ENCODE assay signal across 8 mouse cellular contexts in the genomic region with DNA sequence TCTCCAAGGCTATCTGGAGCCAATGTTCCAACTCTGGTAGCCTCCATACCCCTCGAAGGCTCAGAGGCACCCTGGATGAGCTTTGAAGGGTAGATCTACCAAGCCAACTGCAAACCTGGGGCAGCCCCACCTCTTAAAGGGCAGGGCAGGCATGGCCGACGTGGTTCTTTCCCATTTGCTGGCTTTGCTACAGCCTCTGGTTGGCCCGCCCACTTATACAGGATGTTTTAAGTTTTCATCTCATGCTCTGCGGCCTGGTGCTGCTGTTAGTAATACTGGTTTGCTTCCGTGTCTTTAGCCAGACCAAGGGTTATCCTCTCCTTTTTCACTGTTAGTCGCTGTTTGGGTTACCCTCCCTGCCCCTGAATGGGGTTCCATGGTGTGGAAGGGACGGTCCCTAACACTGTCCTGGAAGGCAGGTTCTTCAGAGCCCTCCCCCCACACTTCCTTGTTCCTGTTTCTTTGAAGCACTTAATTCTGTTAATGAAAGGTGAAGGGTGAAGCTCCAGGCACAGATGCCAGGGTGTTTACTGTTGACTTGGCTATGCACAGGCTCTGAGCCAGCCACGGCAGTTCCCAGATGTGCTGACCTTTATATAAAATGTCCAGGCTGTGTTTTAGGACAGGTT. TPM values are rescaled to one million over a fixed set of nuclear protein-coding genes. Genes with fewer than 3 reads are reported as not detected.
DNase-seq lines count a peak whose midpoint lies in the region; ATAC-seq lines count a peak whose summit lies in the region.

No protein-coding gene starts in this region.

- no peak for ATAC-seq in embryonic facial prominence, embryonic 15.5 days (ENCODE audit: insufficient number of reproducible peaks, low FRiP score, low TSS enrichment, low read depth)
- ATAC-seq in liver, embryonic 13.5 days (ENCODE audit: low read depth): peak; percentile 41
- ATAC-seq in neural tube, embryonic 12.5 days (ENCODE audit: low FRiP score, low read depth): no peak

- WGBS in embryonic facial prominence, embryonic 15.5 days: 50% methylated on average over 9 of the region's 9 CpGs
- 37% methylated on average over 9 of the region's 9 CpGs for WGBS in liver, embryonic 13.5 days (ENCODE audit: insufficient replicate concordance)
- WGBS in neural tube, embryonic 12.5 days: 77% methylated on average over 9 of the region's 9 CpGs

- H3K4me2 ChIP-seq in embryonic facial prominence, embryonic 15.5 days (replicated peaks): peak overlapping the region; percentile 89
- H3K4me2 ChIP-seq in liver, embryonic 13.5 days: peak overlapping the region; percentile 97
- H3K4me2 ChIP-seq in neural tube, embryonic 12.5 days (replicated peaks): 0 out of 2 replicates have a peak overlapping the region, but pooled peaks have one; percentile 88

- no peak overlapping the region for H3K4me3 ChIP-seq in embryonic facial prominence, embryonic 15.5 days (replicated peaks)
- peak overlapping the region; percentile 78 for H3K4me3 ChIP-seq in liver, embryonic 13.5 days (replicated peaks)
- H3K4me3 ChIP-seq in neural tube, embryonic 12.5 days: no peak overlapping the region

- no peaks in the 10 kb centered on the region for H3K9me3 ChIP-seq in embryonic facial prominence, embryonic 15.5 days (replicated peaks)
- no peaks in the 10 kb centered on the region for H3K9me3 ChIP-seq in liver, embryonic 13.5 days (replicated peaks)
- H3K9me3 ChIP-seq in neural tube, embryonic 12.5 days: no peaks in the 10 kb centered on the region

- no peaks in the 10 kb centered on the region for H3K27me3 ChIP-seq in embryonic facial prominence, embryonic 15.5 days
- H3K27me3 ChIP-seq in liver, embryonic 13.5 days: peaks cover 7% of the 10 kb centered on the region
- H3K27me3 ChIP-seq in neural tube, embryonic 12.5 days (replicated peaks): no peaks in the 10 kb centered on the region

- peaks cover 40% of the 10 kb centered on the region for H3K4me1 ChIP-seq in embryonic facial prominence, embryonic 15.5 days
- H3K4me1 ChIP-seq in liver, embryonic 13.5 days (replicated peaks): peaks cover 42% of the 10 kb centered on the region
- peaks cover 36% of the 10 kb centered on the region for H3K4me1 ChIP-seq in neural tube, embryonic 12.5 days

- no peak overlapping the region for H3K9ac ChIP-seq in embryonic facial prominence, embryonic 15.5 days
- peak overlapping the region; percentile 87 for H3K9ac ChIP-seq in liver, embryonic 13.5 days
- no peak overlapping the region; the same call in 1 of the 2 replicates for H3K9ac ChIP-seq in neural tube, embryonic 12.5 days

- H3K27ac ChIP-seq in embryonic facial prominence, embryonic 15.5 days (replicated peaks): 0 out of 2 replicates have a peak overlapping the region, but pooled peaks have one; percentile 11
- H3K27ac ChIP-seq in liver, embryonic 13.5 days: peak overlapping the region; percentile 39; the same call in 1 of the 2 replicates
- no peak overlapping the region for H3K27ac ChIP-seq in neural tube, embryonic 12.5 days

- peak; percentile 36 for DNase-seq in ovary, postnatal 36 days (ENCODE audit: low spot score)
- no peak for DNase-seq in ovary, adult 18-20 months (ENCODE audit: low spot score)
- DNase-seq in induced T-regulatory cell, adult 2 months (ENCODE audit: low read depth): peak; percentile 93
- peak; percentile 58 for DNase-seq in liver, embryonic 13.5 days
- DNase-seq in embryo, embryonic 11 days: no peak
- DNase-seq in retina, postnatal 1 day: no peak

- peaks cover 25% of the 10 kb centered on the region for H3K36me3 ChIP-seq in embryonic facial prominence, embryonic 15.5 days
- H3K36me3 ChIP-seq in liver, embryonic 13.5 days: peaks cover 17% of the 10 kb centered on the region
- H3K36me3 ChIP-seq in neural tube, embryonic 12.5 days: peaks cover 27% of the 10 kb centered on the region

RNA-seq across cellular contexts. Expression of a gene that starts 3.4 kb away (rescaled TPM):
- polyA plus RNA-seq in embryonic facial prominence, embryonic 15.5 days (2015; fragmentation: Nextera tagmentation; extraction: Ambion mirVana): 53.8 and 55.6 TPM in 2 replicates
- 16.4 and 16.6 TPM in 2 replicates for polyA plus RNA-seq in liver, embryonic 13.5 days (2015; fragmentation: Nextera tagmentation; extraction: Ambion mirVana)
- polyA plus RNA-seq in neural tube, embryonic 12.5 days (2016; fragmentation: Nextera tagmentation; extraction: Ambion mirVana): 49.6 and 51.2 TPM in 2 replicates

RNA-seq across cellular contexts. Expression of a gene that starts 10.6 kb away (rescaled TPM):
- polyA plus RNA-seq in embryonic facial prominence, embryonic 15.5 days (2015; fragmentation: Nextera tagmentation; extraction: Ambion mirVana): 20.7 and 20.9 TPM in 2 replicates
- polyA plus RNA-seq in liver, embryonic 13.5 days (2015; fragmentation: Nextera tagmentation; extraction: Ambion mirVana): 6.4 and 7.1 TPM in 2 replicates
- 23.2 and 27.2 TPM in 2 replicates for polyA plus RNA-seq in neural tube, embryonic 12.5 days (2016; fragmentation: Nextera tagmentation; extraction: Ambion mirVana)

RNA-seq across cellular contexts. Expression of a gene that starts 18.8 kb away (rescaled TPM):
- 0.33 and 0.84 TPM in 2 replicates for polyA plus RNA-seq in embryonic facial prominence, embryonic 15.5 days (2015; fragmentation: Nextera tagmentation; extraction: Ambion mirVana)
- polyA plus RNA-seq in liver, embryonic 13.5 days (2015; fragmentation: Nextera tagmentation; extraction: Ambion mirVana): not detected in 2 replicates
- 1.5 and 2.0 TPM in 2 replicates for polyA plus RNA-seq in neural tube, embryonic 12.5 days (2016; fragmentation: Nextera tagmentation; extraction: Ambion mirVana)

RNA-seq across cellular contexts. Expression of a gene that starts 44.6 kb away (rescaled TPM):
- polyA plus RNA-seq in embryonic facial prominence, embryonic 15.5 days (2015; fragmentation: Nextera tagmentation; extraction: Ambion mirVana): 14.8 and 15.2 TPM in 2 replicates
- 6.5 and 6.7 TPM in 2 replicates for polyA plus RNA-seq in liver, embryonic 13.5 days (2015; fragmentation: Nextera tagmentation; extraction: Ambion mirVana)
- polyA plus RNA-seq in neural tube, embryonic 12.5 days (2016; fragmentation: Nextera tagmentation; extraction: Ambion mirVana): 18.7 and 20.6 TPM in 2 replicates

RNA-seq across cellular contexts. Expression of a gene that starts 50.2 kb away (rescaled TPM):
- 22.3 and 25.7 TPM in 2 replicates for polyA plus RNA-seq in embryonic facial prominence, embryonic 15.5 days (2015; fragmentation: Nextera tagmentation; extraction: Ambion mirVana)
- 10.2 TPM in 2 replicates for polyA plus RNA-seq in liver, embryonic 13.5 days (2015; fragmentation: Nextera tagmentation; extraction: Ambion mirVana)
- 23.6 and 25.1 TPM in 2 replicates for polyA plus RNA-seq in neural tube, embryonic 12.5 days (2016; fragmentation: Nextera tagmentation; extraction: Ambion mirVana)

Comparison
In these comparisons a context has a peak if more than half of its experiments do, and no peak if none do; other contexts are left out.
1. DNase-seq: peak in ovary, postnatal 36 days (single experiment), induced T-regulatory cell, adult 2 months (single experiment) and liver, embryonic 13.5 days (single experiment); none in ovary, adult 18-20 months (single experiment), embryo, embryonic 11 days (single experiment) and retina, postnatal 1 day (single experiment).
2. Peak in every context shown above with its lines, with median percentiles within 50 percentile points of each other: H3K4me2 ChIP-seq.